Comparison of ENCODE assay signal across 8 mouse cellular contexts in genomic region chr6:72535165-72535564, GRCm38 (mm10). TPM values are rescaled to one million over a fixed set of nuclear protein-coding genes. Genes with fewer than 3 reads are reported as not detected.
DNase-seq lines count a peak whose midpoint lies in the region; ATAC-seq and TF ChIP-seq lines count a peak whose summit lies in the region.

No protein-coding gene starts in this region.

- ATAC-seq in heart, embryonic 16.5 days (replicated peaks; ENCODE audit: extremely low read depth, insufficient read depth, low FRiP score): no peak
- no peak for ATAC-seq in lung, embryonic 14.5 days (ENCODE audit: insufficient read depth)
- 0 out of 2 replicates have a peak, but pooled peaks have one; percentile 35 for ATAC-seq in neutrophil, adult 5-6 weeks (ENCODE audit: extremely low read depth, insufficient number of reproducible peaks, low FRiP score, poor library complexity, severe bottlenecking)

- in situ Hi-C loops in CH12.LX (cut with MboI; ENCODE audit: low pct_ligation_motif_present, low pct_unique_long_range_greater_than_20kb, low sequenced_read_pairs): loop anchor here (5.0 kb wide), 1 partner anchor 108 kb away; no protein-coding TSS in a partner anchor

- TF ChIP-seq RAD21 in CH12.LX (IDR thresholded peaks at IDR 0.05; ENCODE audit: low read depth, low read length): peak; percentile 71

- H3K9me3 ChIP-seq in CH12.LX (replicated peaks; ENCODE audit: low read length): peaks cover under 1% of the 10 kb centered on the region
- H3K9me3 ChIP-seq in forebrain, embryonic 10.5 days: no peaks in the 10 kb centered on the region
- H3K9me3 ChIP-seq in heart, embryonic 16.5 days (replicated peaks; ENCODE audit: control insufficient read depth, low read length): no peaks in the 10 kb centered on the region
- no peaks in the 10 kb centered on the region for H3K9me3 ChIP-seq in lung, embryonic 14.5 days (ENCODE audit: low read depth, low read length)

- peak; percentile 86 to 94 for TF ChIP-seq CTCF in CH12.LX (conservative IDR thresholded peaks at IDR 0.05 in 1 of 2, IDR thresholded peaks at IDR 0.05 in 1 of 2; ENCODE audit: low read depth in 2 of 2, low read length in 2 of 2)
- TF ChIP-seq CTCF in lung, embryonic 14.5 days (IDR thresholded peaks at IDR 0.05; ENCODE audit: low read depth): peak; percentile 90

- H3K9ac ChIP-seq in CH12.LX (ENCODE audit: insufficient read depth, low read depth): no peak overlapping the region
- H3K9ac ChIP-seq in heart, embryonic 16.5 days (ENCODE audit: low read length): peak overlapping the region; percentile 53
- H3K9ac ChIP-seq in lung, embryonic 14.5 days: no peak overlapping the region

- H3K4me2 ChIP-seq in CH12.LX (ENCODE audit: insufficient read depth, low read depth, poor library complexity, severe bottlenecking): no peak overlapping the region
- peak overlapping the region; percentile 54 for H3K4me2 ChIP-seq in heart, embryonic 16.5 days (ENCODE audit: low read depth, low read length)
- peak overlapping the region; percentile 46 for H3K4me2 ChIP-seq in lung, embryonic 14.5 days

- no peak for TF ChIP-seq EP300 in CH12.LX (IDR thresholded peaks at IDR 0.05; ENCODE audit: low read length)

- H3K4me3 ChIP-seq in CH12.LX (replicated peaks in 1 of 3; ENCODE audit: low read depth in 2 of 3, low read length in 2 of 3, poor library complexity in 1 of 3): no peak overlapping the region
- peak overlapping the region; percentile 35 for H3K4me3 ChIP-seq in forebrain, embryonic 10.5 days
- H3K4me3 ChIP-seq in heart, embryonic 16.5 days (ENCODE audit: low read length): peak overlapping the region; percentile 9
- H3K4me3 ChIP-seq in lung, embryonic 14.5 days (ENCODE audit: low read depth, low read length): no peak overlapping the region

- no peaks in the 10 kb centered on the region for H3K36me3 ChIP-seq in CH12.LX (replicated peaks in 1 of 2; ENCODE audit: control insufficient read depth in 1 of 2, insufficient read depth in 1 of 2, low read length in 1 of 2)
- no peaks in the 10 kb centered on the region for H3K36me3 ChIP-seq in forebrain, embryonic 10.5 days (replicated peaks)
- H3K36me3 ChIP-seq in heart, embryonic 16.5 days (ENCODE audit: control insufficient read depth, insufficient read depth): no peaks in the 10 kb centered on the region
- H3K36me3 ChIP-seq in lung, embryonic 14.5 days (ENCODE audit: insufficient read depth): no peaks in the 10 kb centered on the region

- TF ChIP-seq POLR2A in CH12.LX (IDR thresholded peaks at IDR 0.05; ENCODE audit: low read depth, low read length): no peak; the same call in 1 of the 2 replicates

- no peak overlapping the region for H3K27ac ChIP-seq in CH12.LX (ENCODE audit: insufficient read depth, low read depth)
- H3K27ac ChIP-seq in forebrain, embryonic 10.5 days: peak overlapping the region; percentile 69
- H3K27ac ChIP-seq in heart, embryonic 16.5 days (ENCODE audit: low read length): no peak overlapping the region
- no peak overlapping the region for H3K27ac ChIP-seq in lung, embryonic 14.5 days (ENCODE audit: low read depth)

- dilution Hi-C loops in CH12.LX (cut with MboI; ENCODE audit: extremely low pct_ligation_motif_present, extremely low pct_unique_long_range_greater_than_20kb, low sequenced_read_pairs): no loop called here

- H3K27me3 ChIP-seq in CH12.LX (replicated peaks): no peaks in the 10 kb centered on the region
- H3K27me3 ChIP-seq in forebrain, embryonic 10.5 days (ENCODE audit: poor library complexity, severe bottlenecking): no peaks in the 10 kb centered on the region
- no peaks in the 10 kb centered on the region for H3K27me3 ChIP-seq in heart, embryonic 16.5 days (ENCODE audit: control insufficient read depth, insufficient read depth, low read length)
- H3K27me3 ChIP-seq in lung, embryonic 14.5 days (ENCODE audit: insufficient read depth, low read length): no peaks in the 10 kb centered on the region

- no peaks in the 10 kb centered on the region for H3K79me2 ChIP-seq in CH12.LX (replicated peaks; ENCODE audit: control insufficient read depth, extremely low read depth, insufficient read depth, poor library complexity, severe bottlenecking)

- peak; percentile 81 for DNase-seq in CH12.LX (ENCODE audit: extremely low read depth)
- DNase-seq in brain, adult 2 months (ENCODE audit: low read depth, low spot score): peak; percentile 86
- DNase-seq in forebrain, embryonic 10.5 days (ENCODE audit: extremely low spot score, low spot score): peak; percentile 77
- DNase-seq in kidney, postnatal 25 days: peak; percentile 83 to 91
- peak; percentile 93 for DNase-seq in lung, embryonic 14.5 days
- peak; percentile 91 for DNase-seq in thymus, postnatal 14 days

- WGBS in forebrain, embryonic 10.5 days: 3% methylated on average over 9 of the region's 9 CpGs
- 3% methylated on average over 9 of the region's 9 CpGs for WGBS in heart, embryonic 16.5 days
- 1% methylated on average over 9 of the region's 9 CpGs for WGBS in lung, embryonic 14.5 days

- peaks cover 4 to 46% of the 10 kb centered on the region in 2 experiments; a peak in 3 of 4 replicates for H3K4me1 ChIP-seq in CH12.LX (ENCODE audit: control insufficient read depth in 1 of 2, insufficient read depth in 2 of 2)
- peaks cover 37% of the 10 kb centered on the region for H3K4me1 ChIP-seq in forebrain, embryonic 10.5 days
- H3K4me1 ChIP-seq in heart, embryonic 16.5 days (ENCODE audit: control insufficient read depth, insufficient read depth, low read length): peaks cover 16% of the 10 kb centered on the region
- H3K4me1 ChIP-seq in lung, embryonic 14.5 days (ENCODE audit: insufficient read depth): no peaks in the 10 kb centered on the region; the same call in 1 of the 2 replicates

TF ChIP-seq in CH12.LX, 34 proteins besides CTCF, POLR2A, EP300 and RAD21:
- TF ChIP-seq SMC3 (IDR thresholded peaks at IDR 0.05; ENCODE audit: low read depth, low read length): peak; percentile 94
- TF ChIP-seq NELFE (IDR thresholded peaks at IDR 0.05; ENCODE audit: low read depth, low read length): peak; percentile 59
- no peak for TF ChIP-seq POLR2AphosphoS2 (IDR thresholded peaks at IDR 0.05; ENCODE audit: low read depth, low read length)
- no peak for TF ChIP-seq KAT2A (IDR thresholded peaks at IDR 0.05; ENCODE audit: insufficient replicate concordance, low read length)
- TF ChIP-seq IRF4 (IDR thresholded peaks at IDR 0.05; ENCODE audit: low read depth, low read length): peak; percentile 41; the same call in 1 of the 2 replicates
- TF ChIP-seq MYC (IDR thresholded peaks at IDR 0.05; ENCODE audit: low read depth, low read length): no peak
- TF ChIP-seq HCFC1 (IDR thresholded peaks at IDR 0.05; ENCODE audit: low read depth, low read length): peak; percentile 47
- TF ChIP-seq ELF1 (IDR thresholded peaks at IDR 0.05; ENCODE audit: low read depth, low read length): peak; percentile 94
- TF ChIP-seq CHD2 (IDR thresholded peaks at IDR 0.05; ENCODE audit: low read length): no peak
- TF ChIP-seq ZMIZ1 (IDR thresholded peaks at IDR 0.05; ENCODE audit: low read depth, low read length): no peak
- no peak for TF ChIP-seq GABPA (IDR thresholded peaks at IDR 0.05; ENCODE audit: insufficient replicate concordance, low read depth, low read length)
TF ChIP-seq in CH12.LX: peak in this region for 5.

RNA-seq across cellular contexts. Expression of gene Capg, which starts 9.0 kb away (rescaled TPM):
- 211 and 264 TPM in 2 replicates for total RNA-seq in CH12.LX (2012; rRNA removed)
- total RNA-seq in CH12.LX (2014; rRNA removed): 174 and 175 TPM in 2 replicates
- polyA plus RNA-seq in CH12.LX (2012; ENCODE audit: insufficient read length, low read depth): 196 and 201 TPM in 2 replicates
- polyA plus RNA-seq in forebrain, embryonic 10.5 days (2016; fragmentation: Nextera tagmentation; extraction: Ambion mirVana): 8.9 and 10.5 TPM in 2 replicates
- 32.3 and 32.8 TPM in 2 replicates for polyA plus RNA-seq in heart, embryonic 16.5 days (2015; fragmentation: Nextera tagmentation; extraction: Ambion mirVana)
- 40.5 and 45.9 TPM in 2 replicates for polyA plus RNA-seq in lung, embryonic 14.5 days (2014; fragmentation: Nextera tagmentation; extraction: Ambion mirVana)
- 145 and 178 TPM in 2 replicates for total RNA-seq in neutrophil, adult 5-6 weeks (2017)

RNA-seq across cellular contexts. Expression of gene Sh2d6, which starts 13.7 kb away (rescaled TPM):
- total RNA-seq in CH12.LX (2012; rRNA removed) (0.50 and 1.7 TPM in 2 replicates), CH12.LX (2014; rRNA removed) (0.78 and 1.1 TPM in 2 replicates)
- 4.3 and 4.9 TPM in 2 replicates for polyA plus RNA-seq in CH12.LX (2012; ENCODE audit: insufficient read length, low read depth)
- polyA plus RNA-seq in forebrain, embryonic 10.5 days (2016; fragmentation: Nextera tagmentation; extraction: Ambion mirVana): 0.11 and 0.30 TPM in 2 replicates
- 0.16 TPM in 1 of 2 replicates, not detected in the other for polyA plus RNA-seq in heart, embryonic 16.5 days (2015; fragmentation: Nextera tagmentation; extraction: Ambion mirVana)
- polyA plus RNA-seq in lung, embryonic 14.5 days (2014; fragmentation: Nextera tagmentation; extraction: Ambion mirVana): not detected in 2 replicates
- total RNA-seq in neutrophil, adult 5-6 weeks (2017): 1.3 TPM in 1 of 2 replicates, not detected in the other

Comparison
In these comparisons a context has a peak if more than half of its experiments do, and no peak if none do; other contexts are left out.
1. H3K4me3 ChIP-seq: peak in forebrain, embryonic 10.5 days (single experiment) and heart, embryonic 16.5 days (single experiment); none in CH12.LX (0 of 3) and lung, embryonic 14.5 days (single experiment).
2. Peak in every context shown above with its lines, with median percentiles within 50 percentile points of each other: DNase-seq.